Mouse (Mus musculus) neural tube, embryonic 14.5 days (tissue): ENCODE measurements around the gene Wfdc5. TPM values are rescaled to one million over a fixed set of nuclear protein-coding genes. Genes with fewer than 3 reads are reported as not detected.

ENCODE experiments used
- ATAC-seq: fragments of 200-750 bp; cut with Nextera tagmentation; 2 replicates; pipeline ENCODE4 v1.8.0; 2017; ENCODE audit warnings: low read depth, mild to moderate bottlenecking, moderate TSS enrichment, moderate library complexity
- H3K27ac ChIP-seq: fragments of 300-500 bp; sonication (generic); 2 replicates; pipeline ENCODE4 v1.5.1; 2014; ENCODE audit warnings: low read depth, mild to moderate bottlenecking, control low read depth, low read length, moderate library complexity, mixed read lengths
- H3K27me3 ChIP-seq: fragments of 300-500 bp; sonication (generic); 2 replicates; pipeline ENCODE4 v1.6.1; 2014; ENCODE audit warnings: low read length; ENCODE audit not compliant: control insufficient read depth, insufficient read depth
- H3K36me3 ChIP-seq: fragments of 300-500 bp; sonication (generic); 2 replicates; pipeline ENCODE4 v1.6.1; 2014; ENCODE audit warnings: low read length, mixed read lengths; ENCODE audit not compliant: control insufficient read depth, insufficient read depth
- H3K4me1 ChIP-seq: fragments of 300-500 bp; sonication (generic); 2 replicates; pipeline ENCODE4 v1.6.1; 2014; ENCODE audit warnings: low read length; ENCODE audit not compliant: control insufficient read depth, insufficient read depth
- H3K4me2 ChIP-seq: fragments of 300-500 bp; sonication (generic); 2 replicates; pipeline ENCODE4 v1.6.1; 2014; ENCODE audit warnings: mild to moderate bottlenecking, low read depth, low read length, control low read depth
- H3K4me3 ChIP-seq: fragments of 300-500 bp; sonication (generic); 2 replicates; pipeline ENCODE4 v1.5.1; 2014; ENCODE audit warnings: low read depth, low read length, control low read depth, mixed read lengths
- H3K9ac ChIP-seq: fragments of 300-500 bp; sonication (generic); replicated peaks from 2 replicates; pipeline ENCODE4 v1.6.1; 2014; ENCODE audit warnings: low read depth, mild to moderate bottlenecking, control low read depth, low read length, mixed read lengths
- H3K9me3 ChIP-seq: fragments of 300-500 bp; sonication (generic); 2 replicates; pipeline ENCODE4 v1.6.1; 2016; ENCODE audit warnings: low read length; ENCODE audit not compliant: control insufficient read depth
- WGBS: fragments of 180-500 bp; shearing (Covaris S2); extraction: QIAGEN DNeasy Blood & Tissue Kit; methylation state at CpG from one replicate; pipeline ENCODE4 v1.1.7; 2014; 5-methylcytosine and 5-hydroxymethylcytosine counted together
- polyA plus RNA-seq: library from polyadenylated mRNA; unstranded; fragments of >200 nt; fragmentation: Nextera tagmentation; extraction: Ambion mirVana; gene quantifications from 2 replicates; pipeline ENCODE4 v1.2.1, GENCODE M21; 2014

Wfdc5 gene
- polyA plus RNA-seq, 1 experiment from 2014 or later: not detected

DNA sequence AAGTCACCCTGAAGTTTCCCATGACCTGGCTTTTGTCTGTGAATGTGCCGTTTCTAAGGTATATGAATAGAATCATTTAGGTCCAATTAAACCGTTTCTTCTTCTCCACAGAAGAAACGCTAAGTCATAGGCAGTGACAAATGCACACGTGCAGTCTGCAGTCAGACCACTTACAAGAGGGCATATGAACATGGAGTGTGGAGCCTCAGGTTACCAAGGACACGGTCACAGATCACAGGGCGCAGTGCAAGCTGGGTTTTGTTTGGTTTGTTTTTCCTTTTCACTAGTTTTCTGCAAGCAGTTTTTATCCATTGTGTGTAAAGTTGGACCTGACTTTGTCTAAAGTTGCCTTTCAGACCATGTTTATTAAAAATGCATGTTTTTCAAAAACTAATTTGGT is 38.5 kb downstream of the Wfdc5 start:
- no peak for ATAC-seq
- Histone ChIP-seq H3K36me3 (no peaks in the 10 kb centered on the region), H3K4me2 (no peak overlapping the region), H3K4me1 (peaks cover 8% of the 10 kb centered on the region; the same call in 1 of the 2 replicates), H3K9me3 (no peaks in the 10 kb centered on the region), H3K4me3 (no peak overlapping the region), H3K9ac (no peak overlapping the region), H3K27me3 (no peaks in the 10 kb centered on the region), H3K27ac (no peak overlapping the region)
- 43% methylated on average over 6 of the region's 6 CpGs for WGBS

DNA sequence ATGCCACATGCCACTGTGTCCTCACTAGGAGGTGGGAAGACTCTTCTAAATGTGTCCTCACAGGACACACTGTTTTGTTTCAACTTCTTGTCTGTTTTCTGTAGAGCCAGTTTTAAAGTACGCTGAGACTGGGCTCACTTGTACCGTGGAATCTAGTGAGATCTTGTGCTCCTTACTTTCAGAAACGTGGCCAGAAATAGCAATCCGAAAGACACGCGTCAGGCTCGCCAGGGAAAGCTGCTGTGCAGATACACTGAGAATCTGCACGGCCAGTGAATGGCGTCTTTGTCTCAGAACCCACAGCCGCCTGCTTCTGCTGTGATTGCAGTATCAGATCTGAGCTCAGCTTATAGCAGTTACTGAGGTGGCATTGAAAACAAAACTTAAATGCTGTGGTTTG is 40.5 kb downstream of the Wfdc5 start:
- no peak overlapping the region for H3K9ac ChIP-seq
- WGBS: 50% methylated on average over 10 of the region's 10 CpGs
- H3K9me3 ChIP-seq: no peaks in the 10 kb centered on the region
- no peak overlapping the region for H3K4me3 ChIP-seq
- H3K4me2 ChIP-seq: no peak overlapping the region
- no peaks in the 10 kb centered on the region for H3K36me3 ChIP-seq
- no peak overlapping the region for H3K27ac ChIP-seq
- H3K4me1 ChIP-seq: peaks cover 10% of the 10 kb centered on the region; the same call in 1 of the 2 replicates
- ATAC-seq: no peak
- no peaks in the 10 kb centered on the region for H3K27me3 ChIP-seq

DNA sequence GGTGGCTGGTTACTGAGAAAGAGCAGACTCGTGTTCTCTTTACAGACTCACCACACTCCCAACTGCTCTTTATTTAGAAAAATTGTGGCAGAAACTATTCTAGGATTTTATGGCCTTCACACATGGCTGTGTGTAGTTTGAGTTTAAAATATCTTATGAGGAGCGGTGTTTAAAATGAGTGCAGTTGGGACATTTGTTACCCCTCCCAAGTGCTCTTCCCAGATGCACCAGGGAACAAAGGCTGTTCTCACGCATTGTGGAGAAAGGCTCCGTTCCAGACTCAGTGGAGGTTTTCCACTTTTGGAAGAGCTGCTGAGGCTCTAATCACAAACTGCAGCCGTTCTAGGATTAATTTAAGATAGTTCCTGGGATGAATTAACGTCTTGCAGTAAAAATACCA is 44.8 kb downstream of the Wfdc5 start:
- H3K27ac ChIP-seq: no peak overlapping the region

DNA sequence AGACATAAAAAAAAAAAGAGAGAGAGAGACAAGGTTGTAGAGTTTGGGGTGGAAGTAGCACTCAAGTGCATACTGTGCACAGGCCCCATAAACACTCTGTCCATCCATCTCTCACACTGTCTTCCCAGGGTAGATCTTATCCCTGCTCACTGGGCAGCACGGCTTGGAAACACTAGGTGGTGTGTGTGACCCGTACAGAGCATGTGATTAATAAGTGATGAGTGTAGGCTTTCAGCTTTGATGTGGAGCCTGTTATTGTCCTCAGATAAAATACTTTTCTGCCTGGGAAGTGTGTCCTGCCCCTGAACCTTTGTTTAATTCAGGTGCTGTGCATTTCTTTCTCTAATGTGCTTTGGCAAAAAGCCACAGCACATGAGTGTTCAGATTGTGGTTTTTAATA is 46.1 kb downstream of the Wfdc5 start:
- ATAC-seq: no peak
- Histone ChIP-seq H3K4me2 (no peak overlapping the region), H3K4me1 (0 out of 2 replicates have a peak, but pooled peaks cover 2% of the 10 kb centered on the region), H3K27me3 (no peaks in the 10 kb centered on the region), H3K4me3 (no peak overlapping the region), H3K36me3 (no peaks in the 10 kb centered on the region), H3K27ac (no peak overlapping the region), H3K9ac (no peak overlapping the region), H3K9me3 (no peaks in the 10 kb centered on the region)
- WGBS: 31% methylated on average over 2 of the region's 2 CpGs

More for the DNA sequence above, 44.8 kb downstream of the Wfdc5 start:
- Histone ChIP-seq H3K4me2 (no peak overlapping the region), H3K9ac (no peak overlapping the region), H3K4me1 (peaks cover 9% of the 10 kb centered on the region; the same call in 1 of the 2 replicates), H3K36me3 (no peaks in the 10 kb centered on the region), H3K9me3 (no peaks in the 10 kb centered on the region), H3K4me3 (no peak overlapping the region), H3K27me3 (no peaks in the 10 kb centered on the region)
- 56% methylated on average over 6 of the region's 6 CpGs for WGBS
- ATAC-seq: no peak

DNA sequence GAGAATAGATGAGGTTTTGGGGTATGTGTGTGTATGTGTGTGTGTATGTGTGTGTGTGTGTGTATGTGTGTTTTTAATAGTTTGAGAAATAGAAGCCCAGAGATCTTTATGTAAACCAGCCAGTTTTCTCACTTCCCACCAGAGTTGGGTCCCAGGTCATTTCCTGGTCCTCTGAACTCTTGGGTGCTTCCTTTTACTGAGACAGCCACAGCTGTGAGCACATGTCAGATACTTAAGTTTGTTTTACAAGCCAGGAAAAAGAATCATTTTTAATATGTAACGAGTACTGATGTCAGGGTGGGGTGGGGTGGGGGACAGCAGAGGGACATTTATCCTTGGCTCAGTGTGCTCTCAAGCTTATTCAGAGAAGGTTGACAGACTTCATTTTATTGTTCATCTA is 47.2 kb downstream of the Wfdc5 start:
- Histone ChIP-seq H3K9ac (no peak overlapping the region), H3K27me3 (no peaks in the 10 kb centered on the region), H3K4me2 (no peak overlapping the region), H3K4me3 (no peak overlapping the region), H3K36me3 (0 out of 2 replicates have a peak, but pooled peaks cover 3% of the 10 kb centered on the region), H3K4me1 (0 out of 2 replicates have a peak, but pooled peaks cover 2% of the 10 kb centered on the region), H3K27ac (no peak overlapping the region), H3K9me3 (no peaks in the 10 kb centered on the region)
- 61% methylated on average over 1 of the region's 1 CpGs for WGBS
- no peak for ATAC-seq

DNA sequence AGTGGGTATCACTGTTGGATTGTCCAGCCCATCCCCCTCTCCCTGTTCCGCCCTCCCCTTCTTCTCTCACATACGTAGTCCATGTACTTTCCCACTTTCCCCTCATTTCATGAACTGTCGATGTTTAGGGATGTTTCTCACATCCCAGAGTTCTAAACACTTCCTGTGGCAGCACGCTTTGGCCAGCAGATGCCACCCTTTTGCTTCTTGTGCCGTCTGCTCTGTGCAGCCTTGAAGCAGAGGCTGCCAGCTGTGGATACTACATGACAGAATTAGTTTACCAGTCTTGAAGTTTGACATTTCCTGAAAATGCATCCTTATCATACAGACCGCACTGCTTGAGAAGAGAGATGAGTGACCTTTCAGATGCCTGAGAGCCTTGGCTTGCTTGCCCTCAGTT is 48.0 kb downstream of the Wfdc5 start:
- no peak overlapping the region for H3K27ac ChIP-seq
- ATAC-seq: no peak; the same call in 1 of the 2 replicates
- WGBS: 65% methylated on average over 6 of the region's 6 CpGs
- H3K4me1 ChIP-seq: 0 out of 2 replicates have a peak, but pooled peaks cover 2% of the 10 kb centered on the region
- H3K9me3 ChIP-seq: no peaks in the 10 kb centered on the region
- H3K9ac ChIP-seq: no peak overlapping the region
- no peak overlapping the region for H3K4me3 ChIP-seq
- no peaks in the 10 kb centered on the region for H3K27me3 ChIP-seq
- H3K36me3 ChIP-seq: 0 out of 2 replicates have a peak, but pooled peaks cover 3% of the 10 kb centered on the region
- H3K4me2 ChIP-seq: no peak overlapping the region

DNA sequence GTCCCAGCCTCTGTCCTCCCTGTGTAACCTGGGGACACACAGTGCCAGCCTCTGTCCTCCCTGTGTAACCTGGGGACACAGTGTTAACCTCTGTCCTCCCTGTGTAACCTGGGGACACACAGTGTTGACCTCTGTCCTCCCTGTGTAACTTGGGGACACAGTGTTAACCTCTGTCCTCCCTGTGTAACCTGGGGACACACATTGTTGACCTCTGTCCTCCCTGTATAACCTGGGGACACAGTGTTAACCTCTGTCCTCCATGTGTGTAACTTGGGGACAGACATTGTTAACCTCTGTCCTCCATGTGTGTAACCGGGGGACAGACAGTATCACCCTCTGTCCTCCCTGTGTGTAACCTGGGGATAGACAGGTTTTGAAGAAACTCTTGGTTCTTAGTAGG is 51.0 kb downstream of the Wfdc5 start:
- Histone ChIP-seq H3K27me3 (no peaks in the 10 kb centered on the region), H3K36me3 (0 out of 2 replicates have a peak, but pooled peaks cover 3% of the 10 kb centered on the region), H3K4me1 (no peaks in the 10 kb centered on the region), H3K9ac (no peak overlapping the region), H3K4me2 (no peak overlapping the region), H3K27ac (no peak overlapping the region), H3K4me3 (no peak overlapping the region), H3K9me3 (no peaks in the 10 kb centered on the region)
- ATAC-seq: no peak
- WGBS: 96% methylated on average over 1 of the region's 1 CpGs

DNA sequence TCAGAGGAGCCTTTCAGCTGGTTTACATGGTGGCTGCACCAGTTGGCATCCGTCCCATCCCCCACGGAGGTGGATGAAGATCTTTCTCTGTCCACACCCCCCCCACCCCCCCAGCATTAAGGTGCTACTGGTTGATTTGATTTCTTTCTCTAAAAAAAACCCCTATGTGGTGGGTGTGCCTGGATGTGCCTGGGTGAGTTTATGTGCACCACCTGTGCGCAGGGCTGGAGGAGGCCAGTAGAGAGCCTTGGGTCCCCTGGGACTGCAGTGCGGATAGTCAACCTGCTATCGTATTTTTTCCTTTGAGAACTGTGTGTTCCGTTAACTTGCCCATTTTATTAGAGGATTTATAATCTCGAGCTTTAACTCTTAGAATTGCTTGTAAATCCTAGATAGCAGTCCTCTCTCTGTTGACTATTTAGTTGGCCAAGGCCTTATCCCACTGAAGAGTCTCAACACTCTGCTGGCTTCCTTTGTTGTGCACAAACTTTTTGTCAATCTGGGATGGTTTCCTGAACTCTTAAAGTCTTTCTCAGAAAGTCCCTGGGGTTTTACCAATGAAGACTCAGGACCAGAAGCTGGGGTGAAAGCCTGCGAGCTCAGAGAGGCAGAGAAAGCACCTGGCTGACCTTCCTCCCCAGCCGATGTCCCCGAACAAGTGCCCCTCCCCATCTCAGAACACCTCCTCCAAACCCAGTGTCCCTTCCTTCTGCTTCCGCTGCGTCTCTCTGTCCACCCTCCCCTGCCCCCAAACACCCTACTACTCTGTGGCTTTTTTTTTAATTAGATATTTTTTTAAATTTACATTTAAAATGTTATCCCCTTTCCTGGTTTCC is 53.7 kb downstream of the Wfdc5 start:
- Histone ChIP-seq H3K36me3 (0 out of 2 replicates have a peak, but pooled peaks cover 3% of the 10 kb centered on the region), H3K4me1 (no peaks in the 10 kb centered on the region), H3K4me3 (no peak overlapping the region), H3K9me3 (no peaks in the 10 kb centered on the region), H3K27me3 (no peaks in the 10 kb centered on the region), H3K9ac (no peak overlapping the region), H3K27ac (no peak overlapping the region), H3K4me2 (no peak overlapping the region)
- 81% methylated on average over 12 of the region's 12 CpGs for WGBS
- ATAC-seq: no peak

DNA sequence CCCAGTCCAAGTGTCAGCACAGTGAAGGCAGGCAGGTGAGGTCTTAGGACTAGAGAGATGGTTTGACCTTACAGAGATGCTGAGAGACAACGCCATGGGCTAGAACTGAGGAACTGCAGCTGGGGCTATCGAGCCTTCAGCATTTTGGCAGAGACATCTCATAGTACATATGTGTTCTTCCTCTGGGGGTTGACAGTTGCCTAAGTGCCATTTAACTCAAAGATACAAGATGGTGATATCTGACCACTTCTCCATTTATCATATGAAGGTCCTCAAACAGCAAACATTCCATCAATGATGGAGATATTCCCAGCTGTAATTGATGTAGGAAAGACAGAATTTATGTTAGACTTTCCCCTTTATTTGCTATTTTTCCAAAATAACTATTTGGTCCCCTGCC is 55.2 kb downstream of the Wfdc5 start:
- 98% methylated on average over 2 of the region's 2 CpGs for WGBS
- Histone ChIP-seq H3K9ac (no peak overlapping the region), H3K4me1 (no peaks in the 10 kb centered on the region), H3K27me3 (no peaks in the 10 kb centered on the region), H3K4me3 (no peak overlapping the region), H3K27ac (no peak overlapping the region), H3K4me2 (no peak overlapping the region), H3K36me3 (0 out of 2 replicates have a peak, but pooled peaks cover 3% of the 10 kb centered on the region), H3K9me3 (no peaks in the 10 kb centered on the region)
- ATAC-seq: no peak
